Mouse (Mus musculus) heart, embryonic 10.5 days (tissue): ENCODE measurements around the gene Macf1. TPM values are rescaled to one million over a fixed set of nuclear protein-coding genes. Genes with fewer than 3 reads are reported as not detected.

Source experiments
- DNase-seq: peaks from one replicate; pipeline ENCODE4 v3.0.0-alpha.2; 2017; ENCODE audit warnings: low spot score
- H3K27ac ChIP-seq: fragments of 300-500 bp; sonication (generic); 2 replicates; pipeline ENCODE4 v1.5.1; 2016; ENCODE audit warnings: mild to moderate bottlenecking
- H3K27me3 ChIP-seq: fragments of 300-500 bp; sonication (generic); 2 replicates; pipeline ENCODE4 v1.6.1; 2016; ENCODE audit warnings: mild to moderate bottlenecking; ENCODE audit not compliant: poor library complexity, insufficient read depth, severe bottlenecking
- H3K36me3 ChIP-seq: fragments of 300-500 bp; sonication (generic); 2 replicates; pipeline ENCODE4 v1.6.1; 2016; ENCODE audit warnings: mild to moderate bottlenecking, moderate library complexity
- H3K4me1 ChIP-seq: fragments of 300-500 bp; sonication (generic); 2 replicates; pipeline ENCODE4 v1.6.1; 2016; ENCODE audit warnings: mild to moderate bottlenecking
- H3K4me3 ChIP-seq: fragments of 300-500 bp; sonication (generic); 2 replicates; pipeline ENCODE4 v1.5.1; 2016; ENCODE audit warnings: mild to moderate bottlenecking, moderate library complexity
- H3K9me3 ChIP-seq: fragments of 300-500 bp; sonication (generic); 2 replicates; pipeline ENCODE4 v1.6.1; 2016; ENCODE audit warnings: mild to moderate bottlenecking, moderate library complexity
- WGBS: fragments of 180-500 bp; shearing (Covaris S2); methylation state at CpG from one replicate; pipeline ENCODE4 v1.1.7; 2016; 5-methylcytosine and 5-hydroxymethylcytosine counted together
- polyA plus RNA-seq: library from polyadenylated mRNA; unstranded; fragments of >200 nt; fragmentation: Nextera tagmentation; extraction: Ambion mirVana; gene quantifications from 2 replicates; pipeline ENCODE4 v1.2.1, GENCODE M21; 2016

Gene Macf1
- polyA plus RNA-seq, 1 experiment from 2014 or later, result 57.4 TPM

GRCm38 (mm10) chr4:123427900-123428684 lies 256.1 kb downstream of the Macf1 start:
- Histone ChIP-seq H3K4me3 (no peak overlapping the region), H3K27me3 (no peaks in the 10 kb centered on the region), H3K36me3 (peaks cover 48% of the 10 kb centered on the region), H3K9me3 (no peaks in the 10 kb centered on the region), H3K27ac (no peak overlapping the region), H3K4me1 (peaks cover 35% of the 10 kb centered on the region)
- WGBS, result 69% methylated on average over 5 of the region's 5 CpGs
- DNase-seq, result no peak

- Histone ChIP-seq H3K36me3 (peaks cover 41% of the 10 kb centered on the region), H3K9me3 (no peaks in the 10 kb centered on the region), H3K27me3 (no peaks in the 10 kb centered on the region), H3K4me3 (no peak overlapping the region), H3K27ac (peak overlapping the region; percentile 17; the same call in 1 of the 2 replicates), H3K4me1 (peaks cover 41% of the 10 kb centered on the region)
- DNase-seq, result no peak
- 81% methylated on average over 9 of the region's 9 CpGs for WGBS
Measured at GRCm38 (mm10) chr4:123427271-123427899, 256.8 kb downstream of the Macf1 start.

GRCm38 (mm10) chr4:123426429-123427080 lies 257.6 kb downstream of the Macf1 start:
- no peak for DNase-seq
- Histone ChIP-seq H3K4me1 (peaks cover 41% of the 10 kb centered on the region), H3K27me3 (no peaks in the 10 kb centered on the region), H3K27ac (peak overlapping the region; percentile 17; the same call in 1 of the 2 replicates), H3K36me3 (peaks cover 32% of the 10 kb centered on the region), H3K4me3 (no peak overlapping the region), H3K9me3 (no peaks in the 10 kb centered on the region)
- WGBS, result 89% methylated on average over 10 of the region's 10 CpGs

DNA sequence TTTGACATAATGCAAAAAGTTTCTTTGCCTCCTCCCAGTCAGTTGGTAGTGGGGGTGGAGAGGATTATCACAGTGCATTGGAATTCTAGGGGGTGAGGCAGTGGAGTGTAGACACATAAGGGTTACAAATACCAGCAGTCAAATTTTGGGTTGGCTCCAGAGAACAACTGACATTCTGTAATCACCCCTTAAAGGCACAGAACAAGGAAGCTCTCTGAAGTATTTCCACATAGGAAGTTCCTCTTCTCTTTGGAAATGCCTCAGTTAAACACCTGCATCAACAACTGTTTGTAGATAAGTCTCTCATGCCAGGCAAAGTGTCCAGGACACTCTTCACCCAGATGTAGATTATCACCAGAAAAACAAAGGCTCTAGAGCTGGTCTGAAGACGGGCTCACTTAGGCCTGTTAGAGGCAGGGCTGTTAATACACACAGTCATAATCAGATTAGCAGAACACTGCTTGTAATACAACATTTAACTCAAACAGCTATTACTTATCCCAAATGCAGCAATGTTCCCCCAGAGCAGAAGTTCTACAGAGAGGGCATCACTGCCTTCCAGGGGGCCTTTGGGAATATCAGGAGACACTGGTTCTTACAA lies 258.4 kb downstream of the Macf1 start:
- H3K27ac ChIP-seq, result no peak overlapping the region
- H3K4me1 ChIP-seq, result peaks cover 41% of the 10 kb centered on the region
- 21% methylated on average over 1 of the region's 1 CpGs for WGBS
- H3K4me3 ChIP-seq, result no peak overlapping the region
- no peaks in the 10 kb centered on the region for H3K27me3 ChIP-seq
- peaks cover 24% of the 10 kb centered on the region for H3K36me3 ChIP-seq
- no peak for DNase-seq
- H3K9me3 ChIP-seq, result no peaks in the 10 kb centered on the region

DNA sequence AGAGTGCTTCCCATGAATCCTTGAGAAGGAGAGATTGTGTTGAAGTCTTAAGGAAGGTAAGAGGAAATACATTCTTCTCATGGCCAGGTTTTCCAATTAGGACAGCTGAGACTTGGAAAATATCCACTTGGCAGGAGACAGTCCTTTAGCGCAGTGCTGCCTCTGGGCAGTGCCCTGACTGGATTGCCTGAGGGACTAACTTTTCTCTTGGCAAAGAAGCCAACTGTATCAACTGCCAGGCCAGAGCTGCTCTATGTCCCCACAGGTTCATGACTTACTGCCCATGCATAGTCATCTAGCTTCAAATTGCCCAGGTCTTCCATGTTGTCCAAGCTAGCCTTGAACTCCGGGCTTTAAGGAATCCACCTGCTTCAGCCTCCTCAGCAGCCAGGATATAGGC lies 260.1 kb downstream of the Macf1 start:
- H3K36me3 ChIP-seq, result peaks cover 15% of the 10 kb centered on the region
- no peaks in the 10 kb centered on the region for H3K9me3 ChIP-seq
- no peak overlapping the region for H3K27ac ChIP-seq
- H3K4me3 ChIP-seq, result no peak overlapping the region
- 88% methylated on average over 2 of the region's 2 CpGs for WGBS
- no peak for DNase-seq
- H3K27me3 ChIP-seq, result no peaks in the 10 kb centered on the region
- peaks cover 41% of the 10 kb centered on the region for H3K4me1 ChIP-seq

GRCm38 (mm10) chr4:123422828-123423227 lies 261.3 kb downstream of the Macf1 start:
- Histone ChIP-seq H3K27me3 (no peaks in the 10 kb centered on the region), H3K9me3 (no peaks in the 10 kb centered on the region), H3K27ac (no peak overlapping the region), H3K4me1 (peaks cover 30% of the 10 kb centered on the region), H3K36me3 (peaks cover 15% of the 10 kb centered on the region), H3K4me3 (no peak overlapping the region)
- no peak for DNase-seq
- 28% methylated on average over 6 of the region's 6 CpGs for WGBS

DNA sequence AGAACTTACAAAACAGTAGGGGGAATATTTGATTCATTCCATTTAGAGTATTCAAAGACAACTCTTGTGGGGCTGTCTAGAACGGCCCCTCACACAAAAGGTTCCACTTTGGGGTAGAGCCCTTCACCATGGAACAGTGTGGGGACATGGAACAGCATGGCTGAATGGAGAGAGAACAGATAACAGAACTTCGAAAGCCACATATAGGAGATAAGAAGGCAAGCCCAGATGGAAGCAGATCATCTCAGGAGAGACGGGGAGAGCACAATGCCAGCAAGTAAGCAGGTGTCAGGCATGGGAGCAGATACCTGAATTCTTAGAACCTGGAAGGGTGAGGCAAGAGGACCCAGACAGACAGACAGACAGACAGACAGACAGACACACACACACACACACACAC lies 266.1 kb downstream of the Macf1 start:
- peaks cover 21% of the 10 kb centered on the region for H3K4me1 ChIP-seq
- no peaks in the 10 kb centered on the region for H3K9me3 ChIP-seq
- H3K4me3 ChIP-seq, result no peak overlapping the region
- DNase-seq, result no peak
- WGBS, result 69% methylated on average over 3 of the region's 3 CpGs
- H3K27ac ChIP-seq, result no peak overlapping the region
- 0 out of 2 replicates have a peak, but pooled peaks cover 5% of the 10 kb centered on the region for H3K36me3 ChIP-seq
- no peaks in the 10 kb centered on the region for H3K27me3 ChIP-seq

GRCm38 (mm10) chr4:123417478-123417877 lies 266.7 kb downstream of the Macf1 start:
- Histone ChIP-seq H3K27ac (no peak overlapping the region), H3K4me3 (no peak overlapping the region), H3K4me1 (peaks cover 21% of the 10 kb centered on the region), H3K36me3 (0 out of 2 replicates have a peak, but pooled peaks cover 5% of the 10 kb centered on the region), H3K9me3 (no peaks in the 10 kb centered on the region), H3K27me3 (no peaks in the 10 kb centered on the region)
- 93% methylated on average over 1 of the region's 3 CpGs for WGBS
- no peak for DNase-seq

DNA sequence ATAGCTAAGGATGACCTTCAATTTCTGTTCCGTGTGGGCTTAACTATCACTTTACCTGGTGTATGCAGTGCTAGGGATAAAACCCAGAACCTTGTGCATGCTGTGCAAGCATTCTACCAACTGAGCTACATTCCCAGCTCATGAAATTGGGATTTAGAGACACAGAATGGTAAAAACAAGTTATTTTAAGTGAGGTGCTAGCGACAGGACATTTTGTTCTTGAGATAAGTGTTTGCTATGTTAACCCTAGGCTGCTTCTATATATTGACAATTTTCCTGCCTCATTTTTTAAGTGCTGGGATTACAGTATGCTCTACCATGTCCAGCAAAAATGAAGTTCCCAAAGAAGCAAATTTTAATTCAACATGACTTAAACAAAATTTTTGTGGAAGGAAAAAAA lies 267.3 kb downstream of the Macf1 start:
- no peak for DNase-seq
- H3K27me3 ChIP-seq, result no peaks in the 10 kb centered on the region
- H3K36me3 ChIP-seq, result 0 out of 2 replicates have a peak, but pooled peaks cover 5% of the 10 kb centered on the region
- 78% methylated on average over 2 of the region's 2 CpGs for WGBS
- no peaks in the 10 kb centered on the region for H3K9me3 ChIP-seq
- no peak overlapping the region for H3K27ac ChIP-seq
- H3K4me1 ChIP-seq, result peaks cover 27% of the 10 kb centered on the region
- no peak overlapping the region for H3K4me3 ChIP-seq

DNA sequence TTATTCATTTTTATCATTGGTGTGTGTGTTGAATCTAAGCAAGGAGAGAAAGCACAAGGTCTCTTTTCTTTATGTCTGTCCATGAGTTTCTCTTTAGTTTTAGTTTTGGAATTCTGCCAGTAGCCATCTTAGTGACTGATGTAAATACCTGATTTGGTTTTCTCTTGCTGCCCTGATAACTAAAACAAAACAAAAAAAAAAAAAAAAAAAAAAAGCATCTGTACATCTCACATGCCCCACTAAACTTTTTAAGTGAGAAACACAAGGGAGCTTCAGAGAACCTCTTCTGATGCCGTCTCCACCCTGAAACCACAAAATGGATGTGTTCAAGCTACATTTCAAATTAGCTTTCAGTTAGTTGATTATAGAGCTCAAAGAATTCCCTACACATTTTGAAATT lies 268.6 kb downstream of the Macf1 start:
- no peak for DNase-seq
- 97% methylated on average over 1 of the region's 1 CpGs for WGBS
- H3K27ac ChIP-seq, result no peak overlapping the region
- H3K4me3 ChIP-seq, result no peak overlapping the region
- no peaks in the 10 kb centered on the region for H3K27me3 ChIP-seq
- peaks cover 5% of the 10 kb centered on the region; the same call in 1 of the 2 replicates for H3K36me3 ChIP-seq
- no peaks in the 10 kb centered on the region for H3K9me3 ChIP-seq
- H3K4me1 ChIP-seq, result peaks cover 37% of the 10 kb centered on the region

GRCm38 (mm10) chr4:123413876-123414275 lies 270.3 kb downstream of the Macf1 start:
- no peak overlapping the region for H3K4me3 ChIP-seq
- DNase-seq, result no peak
- peaks cover 20% of the 10 kb centered on the region for H3K36me3 ChIP-seq
- no peaks in the 10 kb centered on the region for H3K9me3 ChIP-seq
- H3K27me3 ChIP-seq, result no peaks in the 10 kb centered on the region
- peaks cover 54% of the 10 kb centered on the region for H3K4me1 ChIP-seq
- 14% methylated on average over 2 of the region's 2 CpGs for WGBS
- H3K27ac ChIP-seq, result peak overlapping the region; percentile 36; the same call in 1 of the 2 replicates

- no peak for DNase-seq
- peak overlapping the region; percentile 88 for H3K4me3 ChIP-seq
- WGBS, result 46% methylated on average over 2 of the region's 2 CpGs
Measured at GRCm38 (mm10) chr4:123412981-123413380, 271.2 kb downstream of the Macf1 start.

More at GRCm38 (mm10) chr4:123412981-123413380, 271.2 kb downstream of the Macf1 start:
- Histone ChIP-seq H3K36me3 (peaks cover 24% of the 10 kb centered on the region), H3K9me3 (no peaks in the 10 kb centered on the region), H3K4me1 (peaks cover 62% of the 10 kb centered on the region), H3K27ac (peak overlapping the region; percentile 95; the same call in 1 of the 2 replicates), H3K27me3 (no peaks in the 10 kb centered on the region)
